Mouse (Mus musculus) liver, adult 2 months (tissue): ENCODE measurements around the gene Hsd17b7.

Experiments
- CTCF ChIP-seq: fragments of 200-500 bp; IDR thresholded peaks from 2 replicates; pipeline ENCODE4 v1.5.1; 2011; ENCODE audit warnings: low read depth, low read length, control low read depth
- POLR2A ChIP-seq: fragments of 200-500 bp; IDR thresholded peaks from 2 replicates; pipeline ENCODE4 v1.6.1; 2011; ENCODE audit warnings: low read length, control low read depth; ENCODE audit not compliant: insufficient read depth; ENCODE audit errors: extremely low read depth

DNA sequence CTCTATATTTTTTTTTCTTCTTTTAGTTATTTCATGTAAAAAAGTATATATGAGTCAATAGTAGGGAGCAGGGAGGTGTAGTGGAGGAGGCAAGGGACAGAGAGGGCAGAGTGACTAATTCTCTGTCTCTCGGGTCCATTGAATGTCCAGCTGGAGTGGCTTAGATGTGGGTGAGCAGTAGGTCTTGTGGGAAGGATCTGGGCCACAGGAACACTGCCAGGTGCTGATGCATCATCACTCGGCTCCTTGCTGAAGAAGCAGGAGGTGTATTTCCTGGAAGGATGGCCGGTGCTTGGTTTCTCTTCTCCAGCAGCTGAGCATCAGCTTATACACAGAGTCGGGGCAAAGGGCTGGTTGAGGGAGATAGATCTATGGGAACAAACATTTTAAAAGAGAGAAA lies 8.6 kb upstream of the Hsd17b7 start:
- TF ChIP-seq CTCF (no peak), POLR2A (no peak)
